Mouse (Mus musculus) kidney, adult 2 months (tissue): ENCODE data around the gene D130043K22Rik.

Experiments used
- CTCF ChIP-seq: fragments of 200-500 bp; conservative IDR thresholded peaks from 2 replicates; pipeline ENCODE4 v1.5.1; 2011; ENCODE audit warnings: low read depth, mild to moderate bottlenecking, control low read depth, low read length, moderate library complexity, mixed read lengths; ENCODE audit not compliant: insufficient read depth, insufficient read length
- POLR2A ChIP-seq: fragments of 200-500 bp; IDR thresholded peaks from one replicate; pipeline ENCODE4 v1.6.1; 2011; ENCODE audit warnings: low read depth, low read length, control low read depth

DNA sequence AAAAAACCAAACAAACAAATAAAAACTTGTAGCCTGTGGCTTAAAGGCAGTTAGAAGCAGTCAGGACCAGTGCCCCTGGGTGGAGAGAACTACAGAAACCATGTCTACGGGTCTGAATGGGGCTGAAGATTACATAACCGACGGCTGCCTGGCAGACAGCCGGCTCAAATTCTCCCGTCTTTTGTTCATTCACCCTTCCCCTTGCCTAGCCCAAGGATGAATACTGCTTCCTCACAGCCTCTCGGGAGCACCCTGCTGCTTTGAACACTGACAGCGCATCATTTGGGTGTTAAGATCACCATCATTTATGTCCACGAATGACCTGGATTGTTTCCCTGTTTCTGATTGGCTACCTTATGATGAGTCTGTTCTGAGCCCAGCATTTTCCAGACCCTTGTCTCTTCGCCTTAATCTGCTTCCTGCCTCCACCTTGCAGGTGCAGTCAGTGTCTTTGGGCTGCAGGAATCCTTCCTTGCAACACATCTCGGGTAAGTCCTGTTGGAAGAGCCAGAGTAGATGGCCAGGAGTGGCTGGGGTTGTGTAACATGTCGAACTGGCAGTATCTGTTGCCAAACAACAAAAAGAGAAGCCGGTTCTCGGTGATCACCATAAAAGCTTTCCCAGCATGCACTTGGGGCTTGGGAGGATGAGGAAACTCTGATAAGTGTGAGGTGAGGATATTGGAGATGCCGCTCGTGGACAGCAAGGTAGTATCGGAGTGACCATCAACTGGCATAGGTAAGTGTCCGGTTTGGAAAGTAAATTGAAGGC is 97.8 kb downstream of the D130043K22Rik start, which contains the start of gene Gpld1:
- TF ChIP-seq POLR2A, result no peak
- no peak for TF ChIP-seq CTCF
